Mouse (Mus musculus): ENCODE measurements at regions not wholly inside any gene's neighbourhood (a gene's known extent, or its start where the extent isn't known, plus 50 kb on each side); places are given as distances from the start of the nearest gene placed in this dataset.

DNA sequence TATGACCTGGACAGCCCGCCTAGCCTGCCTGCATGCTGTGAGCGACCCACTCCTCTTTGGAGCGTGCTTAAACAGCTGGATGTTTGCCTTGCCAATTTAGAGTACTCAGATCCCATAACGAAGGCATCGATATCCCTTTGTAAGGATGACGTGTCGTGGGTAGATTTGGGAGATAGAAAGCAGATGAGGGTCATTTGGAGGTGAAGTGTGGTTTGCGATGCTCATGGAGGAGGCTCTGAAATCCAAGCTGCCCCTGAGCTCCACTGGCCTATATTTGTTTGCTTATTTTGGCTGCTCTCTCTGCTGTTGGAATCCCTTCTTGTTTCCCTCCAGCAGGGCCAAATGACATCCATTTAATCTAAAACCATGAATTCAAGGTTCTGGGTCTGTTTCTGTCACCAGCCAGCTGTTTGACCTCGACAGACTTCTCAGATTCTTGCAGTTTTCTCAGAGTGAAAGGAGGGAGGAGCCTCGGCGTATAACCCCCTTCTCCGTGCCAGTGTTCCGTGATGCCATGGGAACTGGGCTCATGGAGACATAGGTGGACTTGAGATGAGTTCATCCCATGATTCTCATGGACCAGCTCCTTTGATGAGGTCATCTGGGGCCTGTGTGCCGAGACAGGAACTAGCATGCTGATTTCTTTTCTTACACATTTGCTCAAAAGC lies 144.7 kb upstream of the Mki67 start:
- 61% methylated on average over 14 of the region's 14 CpGs for WGBS (ENCODE audit: insufficient replicate concordance)
- Histone ChIP-seq H3K4me2 (ENCODE audit: low read depth, low read length) (no peak overlapping the region), H3K4me3 (ENCODE audit: low read depth, low read length) (no peak overlapping the region), H3K27me3 (ENCODE audit: control insufficient read depth, insufficient read depth, low read depth, low read length) (no peaks in the 10 kb centered on the region), H3K27ac (ENCODE audit: low read length) (no peak overlapping the region), H3K9me3 (replicated peaks; ENCODE audit: control insufficient read depth, low read length) (no peaks in the 10 kb centered on the region), H3K9ac (ENCODE audit: low read depth, low read length) (no peak overlapping the region), H3K4me1 (ENCODE audit: control insufficient read depth, low read depth, low read length) (no peaks in the 10 kb centered on the region), H3K36me3 (ENCODE audit: control insufficient read depth, insufficient read depth) (no peaks in the 10 kb centered on the region)
- ATAC-seq (ENCODE audit: low read depth): no peak

DNA sequence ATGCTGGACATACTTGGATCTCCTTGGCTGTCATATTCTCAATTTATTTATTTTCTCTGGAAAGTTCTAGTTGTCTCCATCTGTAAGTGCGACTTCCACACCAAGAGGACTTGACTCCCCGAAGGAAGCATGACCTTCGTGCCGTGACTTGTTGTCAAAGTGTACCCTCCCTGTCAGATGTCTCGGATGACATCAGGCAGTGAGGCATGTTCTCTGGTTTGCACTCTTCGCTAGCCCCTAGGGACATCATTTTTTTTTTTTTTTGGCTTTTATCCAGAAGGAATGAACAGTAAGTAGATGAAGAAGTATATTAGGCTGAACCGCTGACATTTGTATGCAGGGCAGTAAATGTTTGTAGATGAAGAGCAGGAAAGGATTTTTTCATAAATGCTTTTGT lies 145.2 kb upstream of the Mki67 start:
- H3K27ac ChIP-seq (ENCODE audit: low read length): no peak overlapping the region
- no peak overlapping the region for H3K9ac ChIP-seq (ENCODE audit: low read depth, low read length)
- no peak overlapping the region for H3K4me3 ChIP-seq (ENCODE audit: low read depth, low read length)
- H3K4me2 ChIP-seq (ENCODE audit: low read depth, low read length): no peak overlapping the region
- H3K27me3 ChIP-seq (ENCODE audit: control insufficient read depth, insufficient read depth, low read depth, low read length): no peaks in the 10 kb centered on the region
- H3K9me3 ChIP-seq (replicated peaks; ENCODE audit: control insufficient read depth, low read length): no peaks in the 10 kb centered on the region
- H3K36me3 ChIP-seq (ENCODE audit: control insufficient read depth, insufficient read depth): no peaks in the 10 kb centered on the region
- no peaks in the 10 kb centered on the region for H3K4me1 ChIP-seq (ENCODE audit: control insufficient read depth, low read depth, low read length)
- ATAC-seq (ENCODE audit: low read depth): no peak
- WGBS (ENCODE audit: insufficient replicate concordance): 65% methylated on average over 7 of the region's 7 CpGs

- Histone ChIP-seq H3K4me1 (ENCODE audit: control insufficient read depth, low read depth, low read length) (no peaks in the 10 kb centered on the region), H3K27ac (ENCODE audit: low read length) (no peak overlapping the region), H3K4me2 (ENCODE audit: low read depth, low read length) (no peak overlapping the region), H3K9ac (ENCODE audit: low read depth, low read length) (no peak overlapping the region), H3K36me3 (ENCODE audit: control insufficient read depth, insufficient read depth) (no peaks in the 10 kb centered on the region), H3K9me3 (replicated peaks; ENCODE audit: control insufficient read depth, low read length) (no peaks in the 10 kb centered on the region), H3K27me3 (ENCODE audit: control insufficient read depth, insufficient read depth, low read depth, low read length) (no peaks in the 10 kb centered on the region), H3K4me3 (ENCODE audit: low read depth, low read length) (no peak overlapping the region)
- 50% methylated on average over 22 of the region's 22 CpGs for WGBS (ENCODE audit: insufficient replicate concordance)
- no peak for ATAC-seq (ENCODE audit: low read depth)
Observed at GRCm38 (mm10) chr7:135863581-135864426, 147.6 kb upstream of the Mki67 start.

- 30% methylated on average over 6 of the region's 6 CpGs for WGBS (ENCODE audit: insufficient replicate concordance)
- Histone ChIP-seq H3K4me1 (ENCODE audit: control insufficient read depth, low read depth, low read length) (no peaks in the 10 kb centered on the region), H3K36me3 (ENCODE audit: control insufficient read depth, insufficient read depth) (no peaks in the 10 kb centered on the region), H3K27ac (ENCODE audit: low read length) (no peak overlapping the region), H3K9ac (ENCODE audit: low read depth, low read length) (no peak overlapping the region), H3K9me3 (replicated peaks; ENCODE audit: control insufficient read depth, low read length) (no peaks in the 10 kb centered on the region), H3K4me3 (ENCODE audit: low read depth, low read length) (no peak overlapping the region), H3K4me2 (ENCODE audit: low read depth, low read length) (no peak overlapping the region), H3K27me3 (ENCODE audit: control insufficient read depth, insufficient read depth, low read depth, low read length) (no peaks in the 10 kb centered on the region)
- ATAC-seq (ENCODE audit: low read depth): no peak
Observed at GRCm38 (mm10) chr7:135870981-135871380, 154.8 kb upstream of the Mki67 start.

- no peaks in the 10 kb centered on the region for H3K9me3 ChIP-seq (replicated peaks; ENCODE audit: control insufficient read depth, low read length)
- H3K4me2 ChIP-seq (ENCODE audit: low read depth, low read length): no peak overlapping the region
- H3K36me3 ChIP-seq (ENCODE audit: control insufficient read depth, insufficient read depth): no peaks in the 10 kb centered on the region
- H3K4me1 ChIP-seq (ENCODE audit: control insufficient read depth, low read depth, low read length): no peaks in the 10 kb centered on the region
- WGBS (ENCODE audit: insufficient replicate concordance): 53% methylated on average over 6 of the region's 6 CpGs
- no peaks in the 10 kb centered on the region for H3K27me3 ChIP-seq (ENCODE audit: control insufficient read depth, insufficient read depth, low read depth, low read length)
- no peak for ATAC-seq (ENCODE audit: low read depth)
- no peak overlapping the region for H3K4me3 ChIP-seq (ENCODE audit: low read depth, low read length)
- H3K9ac ChIP-seq (ENCODE audit: low read depth, low read length): no peak overlapping the region
- H3K27ac ChIP-seq (ENCODE audit: low read length): no peak overlapping the region
Observed at GRCm38 (mm10) chr7:135877091-135877874, 161.1 kb upstream of the Mki67 start.

- H3K27me3 ChIP-seq (ENCODE audit: control insufficient read depth, insufficient read depth, low read depth, low read length): no peaks in the 10 kb centered on the region
- no peaks in the 10 kb centered on the region for H3K4me1 ChIP-seq (ENCODE audit: control insufficient read depth, low read depth, low read length)
- H3K4me3 ChIP-seq (ENCODE audit: low read depth, low read length): no peak overlapping the region
- no peaks in the 10 kb centered on the region for H3K36me3 ChIP-seq (ENCODE audit: control insufficient read depth, insufficient read depth)
- H3K9ac ChIP-seq (ENCODE audit: low read depth, low read length): no peak overlapping the region
- 55% methylated on average over 3 of the region's 3 CpGs for WGBS (ENCODE audit: insufficient replicate concordance)
- H3K4me2 ChIP-seq (ENCODE audit: low read depth, low read length): no peak overlapping the region
- ATAC-seq (ENCODE audit: low read depth): no peak
- H3K9me3 ChIP-seq (replicated peaks; ENCODE audit: control insufficient read depth, low read length): no peaks in the 10 kb centered on the region
- H3K27ac ChIP-seq (ENCODE audit: low read length): no peak overlapping the region
Observed at GRCm38 (mm10) chr7:135878750-135879149, 162.6 kb upstream of the Mki67 start.

- H3K4me2 ChIP-seq (ENCODE audit: low read depth, low read length): no peak overlapping the region
- H3K27ac ChIP-seq (ENCODE audit: low read length): no peak overlapping the region
- no peaks in the 10 kb centered on the region for H3K9me3 ChIP-seq (replicated peaks; ENCODE audit: control insufficient read depth, low read length)
- H3K4me1 ChIP-seq (ENCODE audit: control insufficient read depth, low read depth, low read length): no peaks in the 10 kb centered on the region
- no peak overlapping the region for H3K4me3 ChIP-seq (ENCODE audit: low read depth, low read length)
- H3K9ac ChIP-seq (ENCODE audit: low read depth, low read length): no peak overlapping the region
- 57% methylated on average over 9 of the region's 9 CpGs for WGBS (ENCODE audit: insufficient replicate concordance)
- H3K27me3 ChIP-seq (ENCODE audit: control insufficient read depth, insufficient read depth, low read depth, low read length): no peaks in the 10 kb centered on the region
- no peak for ATAC-seq (ENCODE audit: low read depth)
- no peaks in the 10 kb centered on the region for H3K36me3 ChIP-seq (ENCODE audit: control insufficient read depth, insufficient read depth)
Observed at GRCm38 (mm10) chr7:135880446-135880845, 164.3 kb upstream of the Mki67 start.

DNA sequence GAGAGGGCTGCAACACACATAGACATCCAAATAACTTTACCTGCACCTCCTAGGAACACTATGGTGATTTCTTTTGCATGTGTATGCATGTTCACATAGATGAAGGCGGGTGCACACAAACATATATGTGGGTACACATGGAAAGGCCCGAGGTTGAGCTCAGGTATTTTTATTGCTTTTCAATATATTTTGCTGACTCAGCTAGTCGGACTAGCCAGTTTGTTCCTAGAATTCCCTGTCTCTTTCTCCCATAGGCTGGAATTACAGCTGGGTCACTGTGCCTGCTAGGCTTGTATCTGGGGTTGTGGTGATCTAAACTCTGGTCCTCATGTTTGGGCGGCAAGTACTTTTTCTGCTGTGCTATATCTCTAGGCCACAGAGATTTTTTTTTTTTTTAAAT lies 166.1 kb upstream of the Mki67 start:
- H3K9me3 ChIP-seq (replicated peaks; ENCODE audit: control insufficient read depth, low read length): no peaks in the 10 kb centered on the region
- no peak overlapping the region for H3K4me3 ChIP-seq (ENCODE audit: low read depth, low read length)
- H3K9ac ChIP-seq (ENCODE audit: low read depth, low read length): no peak overlapping the region
- no peak overlapping the region for H3K27ac ChIP-seq (ENCODE audit: low read length)
- no peaks in the 10 kb centered on the region for H3K36me3 ChIP-seq (ENCODE audit: control insufficient read depth, insufficient read depth)
- H3K27me3 ChIP-seq (ENCODE audit: control insufficient read depth, insufficient read depth, low read depth, low read length): no peaks in the 10 kb centered on the region
- H3K4me1 ChIP-seq (ENCODE audit: control insufficient read depth, low read depth, low read length): no peaks in the 10 kb centered on the region
- 55% methylated on average over 4 of the region's 4 CpGs for WGBS (ENCODE audit: insufficient replicate concordance)
- no peak overlapping the region for H3K4me2 ChIP-seq (ENCODE audit: low read depth, low read length)
- ATAC-seq (ENCODE audit: low read depth): no peak

GRCm38 (mm10) chr7:135888598-135888997 lies 172.4 kb upstream of the Mki67 start:
- no peak overlapping the region for H3K9ac ChIP-seq (ENCODE audit: low read depth, low read length)
- no peaks in the 10 kb centered on the region for H3K4me1 ChIP-seq (ENCODE audit: control insufficient read depth, low read depth, low read length)
- H3K4me3 ChIP-seq (ENCODE audit: low read depth, low read length): no peak overlapping the region
- H3K27ac ChIP-seq (ENCODE audit: low read length): no peak overlapping the region
- no peaks in the 10 kb centered on the region for H3K36me3 ChIP-seq (ENCODE audit: control insufficient read depth, insufficient read depth)
- no peaks in the 10 kb centered on the region for H3K9me3 ChIP-seq (replicated peaks; ENCODE audit: control insufficient read depth, low read length)
- WGBS (ENCODE audit: insufficient replicate concordance): 42% methylated on average over 3 of the region's 3 CpGs
- ATAC-seq (ENCODE audit: low read depth): no peak
- H3K27me3 ChIP-seq (ENCODE audit: control insufficient read depth, insufficient read depth, low read depth, low read length): no peaks in the 10 kb centered on the region
- no peak overlapping the region for H3K4me2 ChIP-seq (ENCODE audit: low read depth, low read length)

Measured in liver, embryonic 16.5 days (tissue).